Mouse (Mus musculus) lung, postnatal 25 days (tissue): ENCODE results near the gene Nop9.
A peak's percentile ranks its signal among the peaks of the same experiment; 100 is the strongest.

Experiments
- DNase-seq: peaks from one replicate; pipeline ENCODE4 v3.0.0; 2022; ENCODE audit warnings: low spot score

Nop9 gene

GRCm38 (mm10) chr14:55769087-55769703, 23.7 kb downstream of the Nop9 start:
- DNase-seq, result no peak

DNA sequence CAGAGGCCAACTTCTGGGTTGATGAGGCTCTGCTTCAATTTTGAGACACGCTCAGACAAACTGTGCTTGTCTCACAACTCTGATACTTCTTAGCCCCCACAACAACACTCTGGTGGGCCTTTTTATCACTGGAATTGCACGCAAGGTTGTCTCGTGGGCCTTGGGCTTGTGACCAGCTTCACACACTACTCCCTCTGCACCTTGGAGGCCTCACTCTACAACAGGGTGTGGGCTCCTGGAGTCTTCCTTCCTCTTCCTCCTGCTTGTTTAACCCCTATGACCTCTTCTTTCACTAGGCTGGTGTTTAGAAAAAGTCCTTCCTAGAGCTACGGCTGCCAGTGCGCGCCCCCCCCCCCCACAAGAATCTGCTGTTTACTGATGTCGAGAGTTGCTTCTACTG, 31.2 kb downstream of the Nop9 start:
- no peak for DNase-seq

DNA sequence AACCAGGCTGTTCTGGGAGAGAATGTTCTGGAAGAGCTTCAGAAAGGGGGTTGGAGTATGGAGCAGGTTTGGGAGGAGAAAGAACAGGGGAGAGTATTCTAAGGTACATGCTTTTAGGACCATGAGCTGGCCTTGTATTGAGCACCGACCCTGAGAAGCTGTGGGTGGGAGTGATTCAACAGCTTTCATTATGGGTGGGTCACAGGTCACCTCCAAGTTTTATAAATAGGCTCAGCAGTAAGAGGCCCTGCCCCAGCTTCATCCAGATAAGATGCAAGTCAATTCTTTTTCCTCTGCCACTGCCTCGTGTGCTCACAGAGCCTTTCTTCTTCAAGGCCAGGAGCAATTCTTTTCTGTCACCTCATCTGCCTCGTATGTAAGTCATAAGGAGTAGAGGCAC, 31.7 kb downstream of the Nop9 start:
- no peak for DNase-seq

DNA sequence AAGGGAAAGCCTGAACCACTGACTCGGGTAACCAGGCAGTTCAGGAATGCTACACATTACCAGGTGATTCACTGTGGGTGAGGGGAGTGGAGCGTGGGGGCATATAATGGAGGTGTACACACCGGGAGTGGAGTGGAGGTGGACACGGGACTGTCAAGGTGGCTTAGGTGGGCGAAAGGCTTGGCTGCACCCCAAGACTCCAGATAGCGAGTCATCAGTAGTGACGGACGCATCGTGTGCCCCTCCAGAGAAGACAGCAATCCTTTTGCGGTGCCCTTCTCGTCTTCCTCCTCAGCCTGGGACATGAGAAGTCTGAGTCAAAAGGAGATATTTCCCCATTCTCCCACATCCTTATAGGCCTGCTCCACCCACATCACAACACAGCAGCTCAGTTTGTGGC, 32.3 kb downstream of the Nop9 start:
- no peak for DNase-seq

- no peak for DNase-seq
Measured at GRCm38 (mm10) chr14:55778686-55779085, 33.2 kb downstream of the Nop9 start.

DNA sequence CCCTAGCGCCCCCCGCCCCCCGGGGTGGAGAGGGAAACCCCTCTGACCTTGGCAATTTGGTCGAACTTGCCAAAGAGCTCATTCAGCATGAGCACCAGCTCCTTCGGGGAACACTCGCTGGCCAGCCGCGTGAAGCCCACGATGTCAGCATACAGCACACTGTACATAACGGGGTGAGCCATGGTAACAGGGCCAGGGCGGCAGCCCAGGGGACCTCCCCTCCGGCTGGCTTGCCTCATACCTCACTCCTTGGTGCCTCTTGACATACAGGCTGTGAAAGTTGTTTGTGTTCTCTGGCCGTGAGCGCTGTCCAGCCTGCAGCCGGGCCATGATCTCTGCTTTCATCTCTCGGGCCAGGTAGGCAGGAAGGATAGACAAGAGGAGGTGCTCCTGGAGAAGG, 34.2 kb downstream of the Nop9 start:
- DNase-seq, result no peak

DNA sequence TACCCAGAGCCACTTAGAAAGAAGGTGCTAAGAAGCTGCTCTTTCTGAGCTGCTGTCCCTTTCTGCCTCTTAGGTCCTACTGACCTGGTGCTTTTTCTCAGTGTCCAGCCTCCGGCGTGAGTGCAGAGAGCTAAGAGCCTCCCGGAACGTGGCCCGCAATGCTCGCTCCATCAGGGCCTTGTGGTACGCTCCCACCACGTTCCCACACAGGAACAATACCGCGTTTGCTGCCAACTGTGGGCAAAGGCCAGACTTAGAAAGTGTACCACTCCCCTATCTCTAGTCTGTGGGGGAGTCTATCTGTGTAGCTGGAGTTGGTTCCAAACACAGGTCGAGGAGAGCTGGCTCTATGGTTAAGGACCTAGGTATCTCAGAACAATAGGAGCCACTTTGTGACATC, 35.2 kb downstream of the Nop9 start:
- no peak for DNase-seq

DNA sequence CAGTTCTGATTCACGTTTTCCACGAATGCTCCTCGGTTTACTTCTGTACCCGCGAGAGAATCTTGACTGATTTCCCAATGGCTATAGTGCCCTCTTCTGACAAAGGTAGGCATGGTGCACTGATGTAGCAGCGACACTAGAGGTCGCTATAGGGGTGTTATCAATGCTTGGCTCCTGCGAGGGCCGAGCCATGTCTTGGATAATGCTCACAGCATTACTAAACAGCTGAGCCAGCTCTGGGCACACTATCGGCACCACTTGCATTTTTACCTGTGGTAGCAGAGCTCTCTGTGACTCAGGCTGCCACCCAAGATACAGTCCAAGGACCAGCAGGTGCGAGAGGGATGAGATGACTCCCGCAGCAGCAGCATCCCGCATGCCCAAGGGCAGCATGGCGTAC, 35.8 kb downstream of the Nop9 start:
- DNase-seq, result peak; percentile 83

DNA sequence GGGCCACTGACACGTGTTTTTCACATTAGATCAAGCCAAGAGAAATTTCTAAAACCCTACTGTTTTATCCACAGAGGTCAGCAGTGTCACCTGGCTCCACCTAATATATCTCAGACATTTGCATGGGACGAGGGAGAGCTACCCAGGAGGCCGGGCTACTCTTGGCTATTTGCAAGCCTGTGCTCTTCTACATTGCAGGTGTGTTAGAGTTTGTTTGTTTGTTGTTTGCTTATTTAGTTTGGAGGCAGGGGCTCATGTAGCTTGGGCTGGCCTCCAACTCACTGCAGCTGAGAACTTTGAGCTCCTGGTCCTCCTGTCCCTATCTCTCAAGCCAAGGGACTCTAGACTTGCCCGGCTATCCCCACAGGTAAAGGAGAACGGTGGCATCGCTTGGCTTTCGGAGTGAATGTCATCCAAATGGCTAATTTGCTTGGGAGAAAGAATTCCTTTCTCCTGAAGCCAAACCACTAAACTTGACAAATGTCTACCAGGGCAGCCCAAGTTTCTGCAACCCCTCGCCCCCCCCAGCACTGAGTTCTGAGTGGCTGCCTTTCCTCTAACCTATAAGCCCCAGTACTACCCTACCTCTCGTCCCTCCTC, 37.0 kb downstream of the Nop9 start:
- DNase-seq, result no peak

DNA sequence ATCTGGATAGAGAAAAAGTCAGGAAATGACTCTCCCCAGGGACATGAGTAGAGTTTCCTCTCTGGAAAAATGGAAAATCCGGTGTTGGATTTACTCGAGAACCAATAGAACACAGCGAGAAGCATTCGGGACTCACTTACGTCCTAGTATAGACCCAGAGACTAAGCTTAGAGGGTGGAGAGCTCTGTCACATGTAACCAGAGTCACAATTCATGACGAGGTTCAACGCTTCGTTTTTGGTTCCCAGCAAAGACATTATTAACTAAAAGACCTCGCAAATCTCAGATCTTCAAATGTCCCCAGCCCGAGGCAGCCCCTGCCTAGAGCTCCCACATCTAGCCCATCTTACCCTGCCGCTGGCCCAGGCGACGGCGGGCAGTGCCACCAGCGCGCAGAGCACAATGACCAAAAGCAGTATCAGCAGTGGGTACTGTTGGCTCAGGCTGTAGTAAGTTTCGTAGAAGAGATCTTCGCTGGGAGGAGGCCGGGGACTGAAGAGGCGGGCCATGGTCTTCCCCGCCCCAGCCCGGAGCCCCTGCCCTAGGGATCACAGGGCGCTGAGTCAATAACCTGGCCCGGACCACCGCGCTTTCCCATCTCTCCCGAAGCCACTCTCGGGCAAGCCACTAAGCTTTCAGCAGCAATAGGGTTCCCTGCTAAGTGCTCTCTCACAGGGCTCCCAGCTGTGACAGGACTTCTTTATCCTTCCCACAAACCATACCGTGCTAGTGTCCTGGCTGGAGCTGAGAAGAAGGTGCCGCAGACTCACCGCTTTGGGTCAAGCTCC, 37.9 kb downstream of the Nop9 start:
- peak; percentile 72 for DNase-seq

DNA sequence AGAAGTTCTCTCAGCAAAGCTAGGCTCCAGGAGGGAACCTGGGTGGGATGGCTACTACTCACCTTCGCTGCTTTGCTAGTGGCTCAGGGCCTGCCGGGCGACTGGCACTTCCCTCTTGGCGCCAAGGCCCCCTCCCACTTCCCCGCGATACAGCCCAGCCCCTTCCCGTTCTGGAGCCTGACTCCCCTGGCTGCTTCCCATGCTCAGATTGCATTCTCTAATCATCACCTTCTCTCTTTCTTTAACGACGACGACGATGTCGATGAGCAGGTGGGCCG, 38.4 kb downstream of the Nop9 start, which contains the start of gene Adcy4:
Gene Adcy4, minus strand, starts transcription at position 138 of the 278 bp plus-strand sequence.
- no peak for DNase-seq

- no peak for DNase-seq
Measured at GRCm38 (mm10) chr14:55785195-55785594, 39.7 kb downstream of the Nop9 start.

DNA sequence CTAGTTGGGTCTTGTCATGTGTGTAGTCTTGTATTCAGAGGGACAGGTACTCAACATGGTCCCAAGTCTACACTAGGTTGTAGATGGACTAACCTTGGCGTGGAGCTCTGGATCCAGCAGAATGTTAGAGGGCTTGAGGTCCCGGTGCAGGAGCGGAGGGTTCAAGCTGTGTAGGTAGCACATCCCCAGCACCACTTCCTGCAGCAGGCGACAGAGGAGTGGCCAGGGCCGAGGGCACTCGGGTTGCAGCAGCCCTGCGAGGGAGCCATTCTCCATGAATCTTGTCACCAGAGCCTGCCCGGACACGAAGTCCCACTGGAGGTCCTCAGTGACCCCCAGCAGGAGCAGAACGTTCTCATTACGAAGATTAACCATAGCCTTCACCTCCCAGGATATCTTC, 42.2 kb downstream of the Nop9 start:
- DNase-seq, result no peak

GRCm38 (mm10) chr14:55788256-55789050, 43.0 kb downstream of the Nop9 start, which contains the start of gene Ripk3:
TSS of gene Ripk3 (minus strand) at chr14:55788865.
- peak; percentile 64 for DNase-seq

- no peak for DNase-seq
Measured at GRCm38 (mm10) chr14:55793461-55793860, 48.0 kb downstream of the Nop9 start.

DNA sequence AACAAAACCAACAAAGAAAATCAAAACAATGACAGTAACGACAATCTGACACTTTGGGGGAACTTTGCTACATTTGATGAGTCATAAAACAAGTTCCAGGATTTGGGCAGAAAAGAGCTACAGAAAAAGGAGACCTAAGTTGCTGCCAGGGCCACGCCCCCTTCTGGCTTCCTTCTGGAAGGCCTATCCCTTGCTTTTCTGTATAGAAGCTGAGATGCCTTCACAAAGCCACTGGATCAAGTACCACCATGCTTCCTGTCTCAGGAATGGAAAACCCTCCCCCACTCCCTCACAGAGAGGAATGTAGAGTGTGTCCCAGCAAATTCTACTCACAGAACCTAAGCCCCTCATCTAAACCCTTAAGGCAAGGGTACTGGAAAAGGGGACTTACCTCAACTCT, 48.5 kb downstream of the Nop9 start:
- no peak for DNase-seq

GRCm38 (mm10) chr14:55795380-55796163, 50.1 kb downstream of the Nop9 start:
- DNase-seq, result peak; percentile 57
